Mouse (Mus musculus) spleen, embryonic (tissue): ENCODE data around the gene Heg1.

Experiments
- CTCF ChIA-PET: fragments of 350-600 bp; sonication (Branson Sonifier 250); formaldehyde crosslinking; loops from one replicate; lab custom pipeline; 2022; lab: Charles Lee

The Heg1 gene

DNA sequence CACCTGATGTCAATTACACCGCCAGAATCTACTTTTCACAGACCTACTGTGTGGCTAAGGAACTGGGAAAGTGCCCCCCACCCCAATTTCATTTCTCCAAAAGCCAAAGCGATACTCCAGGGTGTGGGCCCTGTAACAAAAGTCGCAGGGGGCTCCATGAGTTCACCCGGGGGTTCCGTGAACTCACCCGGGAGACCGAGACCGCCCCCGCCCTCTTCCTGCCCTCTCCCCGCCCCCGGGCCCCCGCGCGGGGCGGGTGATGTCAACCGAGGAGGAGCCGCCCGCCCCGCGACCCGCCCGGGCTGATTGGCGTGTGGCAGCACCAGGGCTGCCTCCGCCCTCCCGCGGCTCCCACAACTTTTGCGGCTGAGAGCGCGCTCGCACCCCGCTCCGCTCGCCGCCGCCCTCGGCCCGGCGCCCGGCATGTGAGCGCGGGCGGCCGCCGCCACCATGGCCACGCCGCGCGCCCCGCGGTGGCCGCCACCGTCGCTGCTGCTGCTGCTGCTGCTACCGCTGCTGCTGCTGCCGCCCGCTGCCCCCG lies at the start of gene Heg1:
Heg1 (plus strand) TSS at position 209 of the 541 bp plus-strand sequence.
- CTCF ChIA-PET: no interaction called here

DNA sequence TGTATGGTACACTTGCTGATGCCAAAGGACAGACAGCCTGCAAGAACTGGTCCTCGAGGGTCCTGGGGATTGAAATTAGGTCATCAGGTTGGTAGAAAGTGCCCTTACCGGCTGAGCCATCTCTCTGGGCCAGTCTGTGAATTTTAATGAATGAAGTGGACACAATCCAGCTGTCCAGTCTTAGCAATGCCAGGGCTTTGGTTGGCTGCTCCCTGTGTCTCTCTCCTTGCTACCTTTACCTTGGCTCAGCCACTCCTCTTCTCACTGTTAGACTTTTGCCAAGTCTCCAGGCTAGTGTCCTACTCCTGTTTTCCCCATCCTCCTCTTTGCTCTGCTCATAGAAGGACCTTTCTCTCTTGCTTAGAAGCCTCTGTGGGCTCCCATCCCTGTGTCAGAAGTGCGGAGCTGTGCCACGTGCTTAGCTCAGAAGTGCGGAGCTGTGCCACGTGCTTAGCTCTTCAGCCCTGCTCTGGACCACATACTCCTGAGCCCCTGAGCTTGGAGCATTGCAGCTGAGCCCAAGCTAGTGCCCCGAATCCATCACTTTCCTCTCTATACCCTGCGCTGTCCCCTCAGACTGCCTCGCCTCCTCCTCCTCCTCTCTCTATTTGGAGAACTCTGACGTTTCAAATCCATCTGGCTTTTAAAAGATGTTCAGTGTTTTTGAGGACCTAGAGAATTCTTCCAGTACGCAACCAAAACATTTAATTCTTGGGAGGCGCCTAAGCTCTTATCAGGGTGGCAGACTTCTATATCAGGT lies 48.2 kb upstream of the Heg1 start:
- CTCF ChIA-PET: no interaction called here

DNA sequence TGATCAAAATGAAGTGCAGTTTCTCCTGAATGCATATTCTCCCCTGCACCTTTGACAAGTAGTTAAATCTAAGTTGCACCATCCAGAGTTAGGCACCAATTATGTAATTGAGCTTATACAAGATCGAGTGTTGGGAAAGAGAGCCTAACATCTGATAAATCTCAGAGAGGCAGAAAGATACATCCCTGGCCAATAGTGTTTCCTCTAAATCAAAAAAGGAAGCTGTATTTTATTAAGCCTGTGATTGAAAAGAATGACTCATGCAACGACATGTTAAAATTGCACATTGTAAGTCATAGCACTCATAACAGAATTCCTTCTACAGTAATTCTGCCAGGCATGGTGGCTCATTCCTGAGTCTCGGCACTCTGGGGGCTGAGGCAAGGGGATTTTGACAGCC lies 42.4 kb upstream of the Heg1 start:
- CTCF ChIA-PET: interaction anchor here (0.5 kb wide), 1 partner anchor 9 kb away, joined by 4 read pairs; no protein-coding TSS in a partner anchor

DNA sequence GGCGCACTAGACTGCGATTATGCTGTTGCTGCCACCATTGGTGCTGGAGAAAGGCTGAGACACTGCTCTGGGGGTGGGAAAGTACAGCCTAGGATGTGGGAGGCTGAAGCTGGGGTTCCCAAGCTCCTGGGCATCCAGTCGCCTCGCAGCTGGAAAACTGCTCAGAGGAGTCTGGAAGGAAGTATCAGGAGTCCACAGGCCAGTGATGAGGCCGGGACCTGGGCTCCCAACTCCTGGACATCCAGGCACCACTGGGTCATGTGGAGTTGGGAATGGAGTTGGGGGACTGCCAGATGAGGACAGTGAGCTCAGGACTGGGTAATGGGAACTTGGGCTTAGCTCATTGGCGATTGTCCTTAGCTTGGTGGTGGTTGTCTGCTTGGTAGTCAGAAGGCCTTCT lies 31.1 kb upstream of the Heg1 start:
- CTCF ChIA-PET: no interaction called here

DNA sequence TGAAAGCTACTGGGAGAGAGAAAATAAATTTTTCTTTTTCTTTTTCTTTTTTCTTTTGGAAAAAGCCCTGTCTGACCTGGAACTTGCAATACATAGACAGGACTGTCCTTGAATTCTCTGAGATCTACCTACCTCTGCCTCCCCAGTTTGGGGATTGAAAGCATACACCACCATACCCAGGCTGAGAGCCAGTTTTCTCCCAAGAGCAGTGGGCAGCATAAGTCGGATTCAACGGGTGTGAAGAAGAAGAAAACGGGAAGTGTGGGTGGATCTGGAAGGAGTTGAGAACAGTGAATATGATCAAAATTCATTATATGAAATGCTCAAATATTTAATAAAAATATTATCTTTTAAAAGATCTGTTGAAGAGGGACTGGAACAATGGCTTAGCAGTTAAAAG lies 28.7 kb upstream of the Heg1 start:
- CTCF ChIA-PET: no interaction called here

DNA sequence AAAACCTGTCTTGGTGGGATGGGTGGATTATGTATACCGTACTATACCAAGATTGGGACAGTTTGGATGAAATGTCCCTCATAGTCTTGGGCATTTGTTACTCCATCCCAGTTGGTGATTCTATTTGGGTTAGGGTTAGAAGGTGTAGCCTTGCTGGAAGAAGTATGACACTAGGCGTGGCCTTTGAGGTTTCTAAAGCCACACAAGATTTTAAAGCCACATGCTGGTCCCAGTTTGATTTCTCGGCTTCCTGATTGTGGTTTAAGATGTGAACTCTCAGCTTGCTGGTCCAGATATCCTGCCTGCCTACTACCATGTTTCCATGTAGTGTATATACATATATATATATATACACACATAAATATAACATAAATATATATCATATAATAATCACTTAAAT lies 27.0 kb upstream of the Heg1 start:
- CTCF ChIA-PET: no interaction called here

DNA sequence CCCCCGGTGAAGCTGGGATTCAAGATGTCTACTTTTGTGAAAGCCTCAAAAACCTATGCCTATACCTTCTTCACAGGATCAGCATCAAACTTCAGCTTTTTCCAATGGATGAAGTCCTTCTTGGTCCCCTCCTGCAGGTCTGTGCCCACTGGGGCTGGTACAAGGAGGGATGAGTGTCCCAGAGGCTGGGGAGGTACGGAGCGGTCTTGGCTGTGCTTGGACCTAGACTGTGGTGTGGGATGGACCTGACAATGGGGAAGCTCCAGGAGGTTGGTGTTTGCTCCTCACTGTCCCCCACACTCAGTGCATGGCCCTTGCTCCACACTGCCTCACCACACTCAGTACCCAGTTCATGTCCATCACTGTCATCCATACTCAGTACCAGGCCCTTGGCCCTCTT lies 26.0 kb upstream of the Heg1 start:
- CTCF ChIA-PET: interaction anchor here (0.6 kb wide), 1 partner anchor 205 kb away, joined by 10 read pairs; no protein-coding TSS in a partner anchor

DNA sequence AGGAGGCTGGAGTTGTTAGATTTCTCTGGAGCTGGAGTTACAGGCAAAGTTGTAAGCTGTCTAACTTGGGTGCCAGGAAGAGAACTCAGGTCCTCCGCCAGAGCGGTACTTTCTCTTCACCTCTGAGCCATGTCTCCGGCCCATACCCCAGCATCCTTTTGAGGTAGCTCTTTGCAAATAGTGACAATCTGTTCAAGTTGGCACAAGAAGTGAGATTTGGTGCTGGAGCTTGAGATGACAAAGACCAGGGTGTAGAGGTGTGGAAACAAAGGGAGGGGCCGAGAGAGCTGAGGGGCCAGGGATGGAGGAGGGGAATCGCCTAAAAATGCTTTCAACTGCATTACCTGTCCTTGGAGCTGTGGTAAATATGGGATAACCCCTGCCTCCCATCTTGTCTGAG lies 24.6 kb upstream of the Heg1 start:
- CTCF ChIA-PET: no interaction called here

DNA sequence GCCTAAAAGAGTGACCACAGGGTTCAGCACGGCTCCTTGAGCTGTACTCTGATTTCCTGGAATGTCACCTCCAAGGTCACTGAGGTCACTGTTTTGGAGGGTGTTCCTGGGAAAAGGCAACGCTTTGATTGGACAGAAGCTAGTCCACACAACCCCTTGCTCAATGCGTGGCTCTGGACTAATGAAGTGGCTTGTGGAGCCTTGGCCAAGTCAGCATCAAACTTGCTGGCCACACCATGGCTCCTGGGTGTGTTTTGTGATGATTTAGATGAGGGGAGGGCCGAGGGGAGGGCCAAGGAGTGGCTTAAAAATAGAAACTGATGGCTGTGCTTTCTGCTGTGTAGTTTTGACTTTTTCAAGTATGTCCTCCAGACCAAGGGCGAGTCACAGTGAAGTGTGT lies 24.0 kb upstream of the Heg1 start:
- CTCF ChIA-PET: no interaction called here

DNA sequence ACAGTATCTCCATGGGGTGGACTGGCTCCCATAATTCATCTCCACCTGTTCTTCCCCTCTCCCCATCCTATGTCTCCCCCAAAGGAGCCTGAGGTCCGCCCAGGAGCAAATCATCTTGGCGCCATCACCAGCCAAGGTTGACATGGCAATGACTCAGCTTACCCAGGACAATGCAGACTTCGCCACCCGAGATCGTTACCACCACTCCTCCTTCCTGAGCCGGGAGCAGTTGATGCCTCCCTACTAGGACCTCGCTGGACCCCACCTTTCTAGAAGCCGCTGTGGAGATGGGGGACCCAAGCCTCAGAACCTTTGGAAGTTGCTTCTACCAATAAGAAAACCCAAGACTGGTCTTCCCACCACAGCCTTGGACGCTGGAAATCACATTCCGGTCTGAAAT lies 21.3 kb upstream of the Heg1 start:
- CTCF ChIA-PET: no interaction called here

DNA sequence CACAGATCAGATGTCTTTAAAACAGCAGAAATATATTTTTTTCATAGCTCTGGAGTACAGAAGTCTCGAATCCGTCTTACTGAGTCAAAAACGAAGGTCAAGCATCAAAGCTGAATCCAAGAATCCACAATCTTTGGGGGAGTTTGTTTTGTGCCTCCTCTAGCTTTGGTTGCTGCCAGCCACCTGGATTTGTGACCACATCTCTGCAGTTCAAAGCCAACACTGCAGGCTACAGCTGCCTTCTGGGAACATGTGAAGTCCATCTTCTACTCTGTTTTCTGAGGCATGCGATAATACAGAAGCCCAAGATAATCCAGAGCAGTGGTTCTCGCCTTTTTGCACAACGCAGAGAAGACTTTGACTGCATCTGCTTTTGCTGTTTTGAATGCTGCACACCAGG lies 17.9 kb upstream of the Heg1 start:
- CTCF ChIA-PET: no interaction called here

DNA sequence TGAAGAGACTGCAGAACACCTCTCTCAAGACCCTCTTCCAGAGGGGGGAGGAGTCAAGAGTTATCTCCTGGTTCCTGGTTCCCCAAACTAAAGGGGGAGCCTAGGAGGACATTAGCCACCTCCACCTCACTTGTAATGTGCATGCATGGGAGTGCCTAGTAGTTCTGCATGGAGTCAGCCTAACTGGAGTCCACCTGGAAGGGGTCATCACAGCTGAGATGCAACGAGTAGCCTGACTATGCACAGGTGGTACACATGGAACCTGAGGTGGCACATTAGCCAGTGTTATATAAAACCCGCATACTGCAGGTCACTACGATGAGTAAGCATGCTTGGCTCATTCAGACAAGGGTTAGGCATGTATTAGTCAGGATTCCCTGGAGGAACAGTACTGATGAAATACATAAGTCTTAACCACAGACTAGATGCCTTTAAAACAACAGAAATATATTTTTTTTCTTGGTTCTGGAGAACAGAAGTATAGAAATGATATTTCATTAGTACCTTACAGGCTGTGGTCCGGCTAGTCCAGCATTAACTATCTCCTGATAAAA lies 17.1 kb upstream of the Heg1 start:
- CTCF ChIA-PET: interaction anchor here (0.6 kb wide), 1 partner anchor 76 kb away, joined by 6 read pairs; no protein-coding TSS in a partner anchor

DNA sequence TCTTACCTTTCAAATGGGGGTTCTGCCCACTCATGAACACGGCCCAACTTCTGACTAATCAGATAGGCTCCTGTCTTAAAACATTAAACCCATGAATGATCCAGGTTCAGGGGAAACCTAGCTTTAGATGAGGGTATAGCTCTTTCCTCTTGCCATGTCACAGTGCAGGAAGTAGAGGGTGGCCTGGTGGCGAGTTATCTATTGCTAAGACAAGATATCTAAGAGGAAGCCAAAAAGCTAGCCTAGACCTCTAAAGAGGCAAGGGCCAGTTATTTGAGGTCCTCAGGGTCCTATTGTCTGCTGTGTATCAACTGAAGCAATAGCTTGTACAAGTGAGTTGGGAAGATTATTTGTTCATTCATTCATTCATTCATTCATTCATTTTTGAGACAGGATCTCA lies 15.7 kb upstream of the Heg1 start:
- CTCF ChIA-PET: interaction anchor here (0.6 kb wide), 1 partner anchor 121 kb away, joined by 8 read pairs; no protein-coding TSS in a partner anchor

DNA sequence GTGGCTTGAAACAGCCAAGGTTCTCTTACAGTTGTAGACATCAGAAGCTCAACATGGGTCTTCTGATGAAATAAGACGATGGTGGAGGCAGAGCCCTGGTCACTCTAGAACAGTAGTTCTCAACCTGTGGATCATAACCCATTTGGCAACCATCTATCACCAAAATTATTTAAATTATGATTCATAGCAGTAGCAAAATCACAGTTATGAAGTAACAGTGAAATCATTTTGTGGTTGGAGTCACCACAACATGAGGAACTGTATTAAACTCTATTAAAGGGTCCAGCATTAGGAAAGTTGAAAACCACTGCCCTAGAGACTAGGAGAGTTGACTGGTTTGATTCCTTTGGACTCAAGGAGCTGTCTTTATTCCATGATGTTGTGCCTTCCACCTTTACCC lies 15.1 kb upstream of the Heg1 start:
- CTCF ChIA-PET: no interaction called here

DNA sequence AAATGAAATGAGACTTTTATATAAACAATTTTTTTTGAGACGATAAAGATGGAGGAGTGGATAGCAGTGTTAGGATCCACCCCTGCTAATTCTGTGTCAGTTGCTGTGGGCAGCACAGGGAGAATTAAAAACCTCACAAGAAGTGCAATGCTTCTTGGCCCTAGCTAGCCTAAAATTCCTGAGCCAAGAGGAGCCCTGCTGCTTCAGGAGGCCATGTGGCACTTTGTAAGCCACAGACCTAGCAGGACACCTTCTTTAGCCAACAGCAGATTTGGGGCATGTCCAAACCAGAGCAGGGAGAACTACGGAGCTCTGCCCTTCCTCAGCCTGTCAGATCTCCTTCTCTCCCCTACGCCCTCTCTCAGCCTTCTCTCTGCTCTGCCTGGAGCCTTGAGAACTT lies 13.8 kb upstream of the Heg1 start:
- CTCF ChIA-PET: no interaction called here

DNA sequence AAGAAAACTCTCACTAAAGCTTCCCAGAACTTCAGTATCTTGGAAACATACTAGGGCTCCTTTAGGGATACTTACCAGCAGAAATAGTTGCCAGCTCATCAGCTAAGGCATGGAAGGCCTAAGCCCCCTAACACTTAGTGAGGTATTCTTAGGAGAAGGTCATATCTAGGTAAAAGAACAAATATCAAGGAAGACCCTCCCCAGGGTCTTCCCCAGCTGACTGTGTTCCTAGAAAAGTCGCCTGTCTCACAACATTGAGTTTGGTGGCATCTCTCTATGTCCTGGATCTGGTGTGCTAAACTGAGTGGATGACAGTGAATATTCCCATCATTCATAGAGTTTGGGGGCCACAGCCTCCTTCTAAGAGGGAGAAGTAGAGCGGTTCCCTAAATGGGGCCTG lies 13.2 kb upstream of the Heg1 start:
- CTCF ChIA-PET: no interaction called here

DNA sequence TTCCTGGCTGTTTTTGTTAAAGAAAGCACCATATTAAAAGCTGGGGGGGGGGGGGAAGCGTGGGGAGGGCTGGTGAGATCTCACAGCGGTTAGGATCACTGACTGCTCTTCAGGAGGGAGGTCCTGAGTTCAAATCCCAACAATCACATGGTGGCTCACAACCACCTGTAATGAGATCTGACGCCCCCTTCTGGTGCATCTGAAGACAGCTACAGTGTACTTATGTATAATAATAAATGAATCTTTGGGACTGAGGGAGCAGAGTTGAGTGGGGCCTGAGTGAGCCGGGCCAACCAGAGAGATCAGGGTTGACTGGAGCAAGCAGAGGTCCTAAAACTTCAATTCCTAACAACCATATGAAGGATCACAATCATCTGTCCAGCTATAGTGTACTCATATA lies 12.0 kb upstream of the Heg1 start:
- CTCF ChIA-PET: no interaction called here

DNA sequence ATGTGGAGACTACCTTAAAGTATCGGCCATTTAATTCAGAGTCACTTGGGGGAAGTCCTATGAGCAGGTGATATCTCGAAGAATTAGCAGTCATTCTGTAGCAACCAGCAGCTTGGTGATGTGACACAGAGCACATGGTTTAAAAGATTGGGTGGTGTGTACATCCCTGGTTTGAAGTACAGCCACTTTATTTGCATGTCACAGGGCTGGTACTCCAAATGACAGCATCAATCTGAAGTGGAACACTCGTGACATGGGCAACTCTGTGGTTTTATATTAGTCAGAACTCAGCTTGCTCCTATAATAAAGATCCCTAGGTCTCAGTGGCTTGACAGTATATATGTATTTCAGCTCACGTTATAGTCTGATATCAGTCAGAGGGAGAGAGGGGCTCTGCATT lies 11.5 kb upstream of the Heg1 start:
- CTCF ChIA-PET: interaction anchor here (0.6 kb wide), 1 partner anchor 1023 kb away, joined by 5 read pairs; no protein-coding TSS in a partner anchor

DNA sequence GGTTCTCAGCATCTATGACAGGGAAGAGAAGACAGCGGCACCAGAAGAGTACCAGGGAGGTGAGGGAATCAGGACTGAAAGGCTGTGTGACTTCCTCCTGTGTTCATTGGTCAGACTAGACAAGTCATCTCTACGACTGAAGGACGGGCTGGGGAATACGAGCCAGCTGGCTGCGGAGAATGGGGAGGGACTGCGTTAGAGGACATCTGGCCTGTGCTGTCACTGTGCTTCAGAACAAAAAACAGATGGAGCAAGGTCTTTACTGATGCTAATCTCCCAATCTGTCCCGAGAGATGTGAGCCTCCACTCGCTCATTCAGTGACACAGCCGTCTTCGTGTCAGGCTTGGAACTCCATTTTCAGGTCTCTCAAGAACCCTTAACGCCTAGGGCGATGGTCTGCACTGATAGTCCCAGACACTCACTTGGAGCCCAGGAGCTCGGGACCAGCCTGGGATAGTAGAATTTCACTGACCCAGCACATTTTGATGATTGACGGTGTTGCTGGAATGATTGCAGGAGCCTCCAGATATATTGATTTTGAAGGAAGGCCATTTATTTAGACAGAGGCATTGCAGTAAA lies 10.6 kb upstream of the Heg1 start:
- CTCF ChIA-PET: no interaction called here

DNA sequence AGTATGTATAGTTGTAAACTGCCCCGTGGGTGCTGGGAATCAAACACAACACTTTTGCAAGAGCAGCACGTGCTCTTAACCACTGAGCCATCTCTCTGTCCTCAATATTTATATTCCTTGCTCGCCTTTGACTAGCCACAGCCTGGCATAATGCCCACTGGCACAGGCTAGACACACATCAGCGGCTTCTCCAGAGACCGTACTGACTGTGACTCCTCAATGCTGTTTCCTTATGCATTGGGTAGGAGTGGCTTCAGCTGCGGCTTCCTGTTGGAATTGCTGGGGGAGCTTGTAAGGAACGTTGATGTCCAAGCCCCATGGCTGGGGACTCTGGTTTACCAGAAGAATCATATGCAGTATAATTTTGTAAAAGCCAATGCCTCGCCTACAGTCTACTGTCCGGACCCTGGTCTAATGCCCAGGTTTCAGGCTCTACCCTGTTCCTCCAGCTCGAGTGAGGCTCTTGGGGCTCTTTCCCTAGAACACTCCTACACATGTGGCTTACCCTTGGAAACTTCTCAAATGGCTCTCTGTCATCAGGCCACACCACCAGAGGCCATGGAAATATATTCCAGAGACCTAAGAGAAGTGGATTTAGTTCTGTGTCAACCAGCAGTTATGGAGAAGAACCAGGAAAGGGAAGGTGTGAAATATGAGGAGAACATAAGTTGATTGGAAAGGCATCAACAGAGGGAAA lies 8.9 kb upstream of the Heg1 start:
- CTCF ChIA-PET: interaction anchor here (1.1 kb wide), 1 partner anchor 57 kb away, joined by 3 read pairs; no protein-coding TSS in a partner anchor

DNA sequence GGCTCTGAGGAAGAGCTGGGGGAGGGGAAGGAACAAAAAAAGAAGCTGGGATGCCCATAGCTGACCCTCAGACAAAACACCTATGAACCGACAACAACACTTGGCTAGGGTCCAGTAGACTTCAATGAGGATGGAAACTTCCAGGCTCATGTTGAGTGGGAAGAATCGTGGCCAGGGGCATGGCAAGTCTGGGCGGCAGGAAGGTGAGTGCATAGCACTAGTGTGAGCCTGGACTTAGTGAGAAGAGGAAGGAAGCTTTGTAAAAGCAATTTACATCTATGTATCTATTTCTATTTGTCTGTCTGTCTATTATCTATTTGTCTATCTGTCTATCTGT lies 8.4 kb upstream of the Heg1 start:
- CTCF ChIA-PET: interaction anchor here (1.1 kb wide), 1 partner anchor 56 kb away, joined by 3 read pairs; no protein-coding TSS in a partner anchor
